Mouse (Mus musculus): ENCODE data around the gene Paxx. TPM values are rescaled to one million over a fixed set of nuclear protein-coding genes. Genes with fewer than 3 reads are reported as not detected.

The Paxx gene
- polyA plus RNA-seq, 1 experiment from 2014 or later = 17.4 TPM

DNA sequence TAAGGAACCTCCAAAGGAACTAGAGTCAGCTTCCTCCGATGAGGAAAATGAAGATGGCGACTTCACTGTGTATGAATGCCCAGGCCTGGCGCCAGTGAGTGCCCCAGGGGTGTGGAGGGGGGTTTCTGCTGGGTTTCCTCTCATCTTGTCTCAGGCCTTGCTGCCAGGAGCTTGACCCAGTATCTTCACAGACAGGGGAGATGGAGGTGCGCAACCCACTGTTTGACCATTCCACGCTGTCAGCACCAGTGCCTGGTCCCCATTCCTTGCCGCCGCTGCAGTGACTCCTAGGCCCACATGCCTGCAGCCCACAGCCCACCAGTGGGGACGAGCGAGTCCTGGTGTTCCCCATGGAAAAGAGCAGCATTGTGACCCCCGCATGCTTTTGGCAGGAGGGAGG lies 52.0 kb downstream of the Paxx start:
- 85% methylated on average over 10 of the region's 10 CpGs for WGBS
- Histone ChIP-seq H3K9me3 (replicated peaks) (no peaks in the 10 kb centered on the region), H3K4me3 (no peak overlapping the region), H3K27me3 (ENCODE audit: low read depth, poor library complexity, severe bottlenecking) (peaks cover 9% of the 10 kb centered on the region; the same call in 1 of the 2 replicates), H3K36me3 (peaks cover 33% of the 10 kb centered on the region), H3K27ac (replicated peaks) (no peak overlapping the region), H3K4me1 (peaks cover 16% of the 10 kb centered on the region)
- DNase-seq (ENCODE audit: low spot score) = no peak

Small RNAs within 50 kb of the gene (microRNA-seq; reads per million reads assigned to microRNA genes)
- gene Mir3087 = not detected

Other genes with a start within 250 kb of the Paxx start
- 131 and 140 TPM in 2 replicates for gene Nelfb, start 249.6 kb downstream of the Paxx start, polyA plus RNA-seq (2016; fragmentation: Nextera tagmentation; extraction: Ambion mirVana)
- gene Stpg3, start 246.5 kb downstream of the Paxx start, polyA plus RNA-seq (2016; fragmentation: Nextera tagmentation; extraction: Ambion mirVana) = not detected in 2 replicates
- gene Fam166a, start 242.3 kb downstream of the Paxx start, polyA plus RNA-seq (2016; fragmentation: Nextera tagmentation; extraction: Ambion mirVana) = 0.62 TPM in 1 of 2 replicates, not detected in the other
- 682 and 743 TPM in 2 replicates for gene Tubb4b, start 236.4 kb downstream of the Paxx start, polyA plus RNA-seq (2016; fragmentation: Nextera tagmentation; extraction: Ambion mirVana)
- not detected in 2 replicates for gene Slc34a3, start 226.7 kb downstream of the Paxx start, polyA plus RNA-seq (2016; fragmentation: Nextera tagmentation; extraction: Ambion mirVana)
- gene Rnf224, start 224.3 kb downstream of the Paxx start, polyA plus RNA-seq (2016; fragmentation: Nextera tagmentation; extraction: Ambion mirVana) = not detected in 2 replicates
- gene Rnf208, start 218.8 kb downstream of the Paxx start, polyA plus RNA-seq (2016; fragmentation: Nextera tagmentation; extraction: Ambion mirVana) = 28.3 and 32.0 TPM in 2 replicates
- gene Cysrt1, start 218.6 kb downstream of the Paxx start, polyA plus RNA-seq (2016; fragmentation: Nextera tagmentation; extraction: Ambion mirVana) = 0.21 and 0.22 TPM in 2 replicates
- gene AL732309.1, start 214.2 kb downstream of the Paxx start, polyA plus RNA-seq (2016; fragmentation: Nextera tagmentation; extraction: Ambion mirVana) = 7.2 and 8.6 TPM in 2 replicates
- gene Tmem203, start 205.7 kb downstream of the Paxx start, polyA plus RNA-seq (2016; fragmentation: Nextera tagmentation; extraction: Ambion mirVana) = 19.1 and 20.2 TPM in 2 replicates
- gene Tprn, start 198.5 kb downstream of the Paxx start, polyA plus RNA-seq (2016; fragmentation: Nextera tagmentation; extraction: Ambion mirVana) = 7.5 and 7.8 TPM in 2 replicates
- gene Ssna1, start 188.7 kb downstream of the Paxx start, polyA plus RNA-seq (2016; fragmentation: Nextera tagmentation; extraction: Ambion mirVana) = 243 and 252 TPM in 2 replicates
- gene Anapc2, start 188.6 kb downstream of the Paxx start, polyA plus RNA-seq (2016; fragmentation: Nextera tagmentation; extraction: Ambion mirVana) = 141 and 153 TPM in 2 replicates
- not detected in 2 replicates for gene Tmem210, start 172.9 kb downstream of the Paxx start, polyA plus RNA-seq (2016; fragmentation: Nextera tagmentation; extraction: Ambion mirVana)
- not detected in 2 replicates for gene Lrrc26, start 171.2 kb downstream of the Paxx start, polyA plus RNA-seq (2016; fragmentation: Nextera tagmentation; extraction: Ambion mirVana)
- 1.5 and 1.8 TPM in 2 replicates for gene Grin1, start 141.9 kb downstream of the Paxx start, polyA plus RNA-seq (2016; fragmentation: Nextera tagmentation; extraction: Ambion mirVana)
- gene Man1b1, start 128.8 kb downstream of the Paxx start, polyA plus RNA-seq (2016; fragmentation: Nextera tagmentation; extraction: Ambion mirVana) = 55.6 and 62.8 TPM in 2 replicates
- gene Dpp7, start 104.7 kb downstream of the Paxx start, polyA plus RNA-seq (2016; fragmentation: Nextera tagmentation; extraction: Ambion mirVana) = 16.2 and 20.2 TPM in 2 replicates
- gene Uap1l1, start 95.4 kb downstream of the Paxx start, polyA plus RNA-seq (2016; fragmentation: Nextera tagmentation; extraction: Ambion mirVana) = 6.0 and 8.4 TPM in 2 replicates
- gene Sapcd2, start 88.8 kb downstream of the Paxx start, polyA plus RNA-seq (2016; fragmentation: Nextera tagmentation; extraction: Ambion mirVana) = 73.4 and 86.4 TPM in 2 replicates
- gene Entpd2, start 65.2 kb downstream of the Paxx start, polyA plus RNA-seq (2016; fragmentation: Nextera tagmentation; extraction: Ambion mirVana) = 0.26 TPM in 1 of 2 replicates, not detected in the other
- gene Npdc1, start 61.7 kb downstream of the Paxx start, polyA plus RNA-seq (2016; fragmentation: Nextera tagmentation; extraction: Ambion mirVana) = 80.6 and 125 TPM in 2 replicates
- gene Fut7, start 37.8 kb downstream of the Paxx start, polyA plus RNA-seq (2016; fragmentation: Nextera tagmentation; extraction: Ambion mirVana) = not detected in 2 replicates
- 6.2 and 8.1 TPM in 2 replicates for gene Abca2, start 32.4 kb downstream of the Paxx start, polyA plus RNA-seq (2016; fragmentation: Nextera tagmentation; extraction: Ambion mirVana)
- 1.1 and 1.9 TPM in 2 replicates for gene Clic3, start 4.3 kb downstream of the Paxx start, polyA plus RNA-seq (2016; fragmentation: Nextera tagmentation; extraction: Ambion mirVana)
- 0.16 TPM in 1 of 2 replicates, not detected in the other for gene Ptgds, start 9.0 kb upstream of the Paxx start, polyA plus RNA-seq (2016; fragmentation: Nextera tagmentation; extraction: Ambion mirVana)
- gene Lcn12, start 32.8 kb upstream of the Paxx start, polyA plus RNA-seq (2016; fragmentation: Nextera tagmentation; extraction: Ambion mirVana) = not detected in 2 replicates
- 91.2 and 108 TPM in 2 replicates for gene Fbxw5, start 39.7 kb upstream of the Paxx start, polyA plus RNA-seq (2016; fragmentation: Nextera tagmentation; extraction: Ambion mirVana)
- gene C8g, start 40.6 kb upstream of the Paxx start, polyA plus RNA-seq (2016; fragmentation: Nextera tagmentation; extraction: Ambion mirVana) = 5.2 and 5.6 TPM in 2 replicates
- gene Traf2, start 85.8 kb upstream of the Paxx start, polyA plus RNA-seq (2016; fragmentation: Nextera tagmentation; extraction: Ambion mirVana) = 38.9 and 41.4 TPM in 2 replicates
- gene Edf1, start 96.8 kb upstream of the Paxx start, polyA plus RNA-seq (2016; fragmentation: Nextera tagmentation; extraction: Ambion mirVana) = 344 and 364 TPM in 2 replicates
- 6.7 and 7.8 TPM in 2 replicates for gene Mamdc4, start 113.8 kb upstream of the Paxx start, polyA plus RNA-seq (2016; fragmentation: Nextera tagmentation; extraction: Ambion mirVana)
- gene Phpt1, start 114.1 kb upstream of the Paxx start, polyA plus RNA-seq (2016; fragmentation: Nextera tagmentation; extraction: Ambion mirVana) = 159 and 187 TPM in 2 replicates
- 0.05 and 0.27 TPM in 2 replicates for gene Ajm1, start 120.7 kb upstream of the Paxx start, polyA plus RNA-seq (2016; fragmentation: Nextera tagmentation; extraction: Ambion mirVana)
- gene Rabl6, start 147.4 kb upstream of the Paxx start, polyA plus RNA-seq (2016; fragmentation: Nextera tagmentation; extraction: Ambion mirVana) = 71.2 and 75.1 TPM in 2 replicates
- 0.04 and 0.12 TPM in 2 replicates for gene Ccdc183, start 156.6 kb upstream of the Paxx start, polyA plus RNA-seq (2016; fragmentation: Nextera tagmentation; extraction: Ambion mirVana)
- 12.8 and 14.7 TPM in 2 replicates for gene Tmem141, start 160.9 kb upstream of the Paxx start, polyA plus RNA-seq (2016; fragmentation: Nextera tagmentation; extraction: Ambion mirVana)
- 0.36 and 1.4 TPM in 2 replicates for gene Fcna, start 166.9 kb upstream of the Paxx start, polyA plus RNA-seq (2016; fragmentation: Nextera tagmentation; extraction: Ambion mirVana)
- not detected in 2 replicates for gene Lcn8, start 192.0 kb upstream of the Paxx start, polyA plus RNA-seq (2016; fragmentation: Nextera tagmentation; extraction: Ambion mirVana)
- not detected in 2 replicates for gene Lcn5, start 196.9 kb upstream of the Paxx start, polyA plus RNA-seq (2016; fragmentation: Nextera tagmentation; extraction: Ambion mirVana)
- gene Lcn6, start 215.7 kb upstream of the Paxx start, polyA plus RNA-seq (2016; fragmentation: Nextera tagmentation; extraction: Ambion mirVana) = not detected in 2 replicates
- gene Lcn10, start 221.6 kb upstream of the Paxx start, polyA plus RNA-seq (2016; fragmentation: Nextera tagmentation; extraction: Ambion mirVana) = not detected in 2 replicates
- gene Obp2a, start 238.9 kb upstream of the Paxx start, polyA plus RNA-seq (2016; fragmentation: Nextera tagmentation; extraction: Ambion mirVana) = not detected in 2 replicates
- gene Bmyc, start 245.6 kb upstream of the Paxx start, polyA plus RNA-seq (2016; fragmentation: Nextera tagmentation; extraction: Ambion mirVana) = 70.8 and 77.6 TPM in 2 replicates

Measured in midbrain, embryonic 10.5 days (tissue).